Mouse (Mus musculus) olfactory bulb, adult 2 months (tissue): ENCODE data around the gene Rhebl1. TPM values are rescaled to one million over a fixed set of nuclear protein-coding genes. Genes with fewer than 3 reads are reported as not detected.
"Not testable (repeated sequence)": the region's sequence is repeated elsewhere in the genome, so short reads cannot be mapped to it uniquely, and the experiment has no call there.

Experiments
- H3K27ac ChIP-seq: fragments of 200-500 bp; 2 replicates; pipeline ENCODE4 v1.5.1; 2012; ENCODE audit warnings: low read depth, low read length; ENCODE audit not compliant: insufficient read depth
- H3K4me1 ChIP-seq: fragments of 200-500 bp; 2 replicates; pipeline ENCODE4 v1.6.1; 2012; ENCODE audit warnings: low read length; ENCODE audit not compliant: control insufficient read depth, insufficient read depth
- H3K4me3 ChIP-seq: fragments of 200-500 bp; 2 replicates; pipeline ENCODE4 v1.5.1; 2012; ENCODE audit warnings: mild to moderate bottlenecking, low read depth, low read length, moderate library complexity; ENCODE audit not compliant: insufficient read depth
- CTCF ChIP-seq: fragments of 200-500 bp; IDR thresholded peaks from 2 replicates; pipeline ENCODE4 v1.5.1; 2012; ENCODE audit warnings: low read depth, mild to moderate bottlenecking, low read length, moderate library complexity; ENCODE audit not compliant: insufficient read depth
- POLR2A ChIP-seq: fragments of 200-500 bp; IDR thresholded peaks from 2 replicates; pipeline ENCODE4 v1.6.1; 2012; ENCODE audit warnings: mild to moderate bottlenecking, low read depth, low read length, moderate library complexity; ENCODE audit not compliant: insufficient read depth
- WGBS: fragments of 180-500 bp; shearing (Covaris S2); methylation state at CpG from one replicate; pipeline ENCODE4 v1.1.7; 2018; 5-methylcytosine and 5-hydroxymethylcytosine counted together
- polyA plus RNA-seq: library from polyadenylated mRNA; stranded (reverse); fragments of >200 nt; gene quantifications from 2 replicates; pipeline ENCODE4 v1.2.4, GENCODE M21; 2012; ENCODE audit warnings: low replicate concordance; ENCODE audit not compliant: missing spikeins, insufficient read depth, insufficient read length

The Rhebl1 gene
- polyA plus RNA-seq = not detected in 2 replicates

- under 1% methylated on average over 77 of the region's 77 CpGs for WGBS
- Histone ChIP-seq H3K4me3 (peak within 1 kb of the TSS; percentile 44), H3K4me1 (peaks cover 32% of the 10 kb centered on the region), H3K27ac (no peak within 1 kb of the TSS)
- TF ChIP-seq POLR2A (no peak), CTCF (peak; percentile 17; the same call in 1 of the 2 replicates)
Observed at GRCm38 (mm10) chr15:98893940-98894745, at the start of gene Rhebl1. Gene Rhebl1 (minus strand): TSS chr15:98894540.

- no peak for TF ChIP-seq CTCF
- no peak for TF ChIP-seq POLR2A
- WGBS = 85% methylated on average over 4 of the region's 4 CpGs
- Histone ChIP-seq H3K27ac (no peak overlapping the region), H3K4me3 (no peak overlapping the region), H3K4me1 (peaks cover 6% of the 10 kb centered on the region)
Observed at GRCm38 (mm10) chr15:98943133-98943532, 48.8 kb upstream of the Rhebl1 start.

- no peak overlapping the region for H3K4me3 ChIP-seq
- no peak overlapping the region for H3K27ac ChIP-seq
- WGBS = 72% methylated on average over 4 of the region's 4 CpGs
- TF ChIP-seq POLR2A (no peak), CTCF (no peak)
- peaks cover 6% of the 10 kb centered on the region for H3K4me1 ChIP-seq
Observed at GRCm38 (mm10) chr15:98942081-98942480, 47.7 kb upstream of the Rhebl1 start.

GRCm38 (mm10) chr15:98941539-98941938 lies 47.2 kb upstream of the Rhebl1 start:
- H3K27ac ChIP-seq = no peak overlapping the region
- TF ChIP-seq CTCF = no peak
- no peak for TF ChIP-seq POLR2A
- peaks cover 6% of the 10 kb centered on the region for H3K4me1 ChIP-seq
- H3K4me3 ChIP-seq = no peak overlapping the region
- 79% methylated on average over 2 of the region's 2 CpGs for WGBS

GRCm38 (mm10) chr15:98940816-98941215 lies 46.5 kb upstream of the Rhebl1 start:
- TF ChIP-seq POLR2A (no peak), CTCF (no peak)
- no peak overlapping the region for H3K27ac ChIP-seq
- no peak overlapping the region for H3K4me3 ChIP-seq
- peaks cover 6% of the 10 kb centered on the region for H3K4me1 ChIP-seq
- 23% methylated on average over 10 of the region's 10 CpGs for WGBS

DNA sequence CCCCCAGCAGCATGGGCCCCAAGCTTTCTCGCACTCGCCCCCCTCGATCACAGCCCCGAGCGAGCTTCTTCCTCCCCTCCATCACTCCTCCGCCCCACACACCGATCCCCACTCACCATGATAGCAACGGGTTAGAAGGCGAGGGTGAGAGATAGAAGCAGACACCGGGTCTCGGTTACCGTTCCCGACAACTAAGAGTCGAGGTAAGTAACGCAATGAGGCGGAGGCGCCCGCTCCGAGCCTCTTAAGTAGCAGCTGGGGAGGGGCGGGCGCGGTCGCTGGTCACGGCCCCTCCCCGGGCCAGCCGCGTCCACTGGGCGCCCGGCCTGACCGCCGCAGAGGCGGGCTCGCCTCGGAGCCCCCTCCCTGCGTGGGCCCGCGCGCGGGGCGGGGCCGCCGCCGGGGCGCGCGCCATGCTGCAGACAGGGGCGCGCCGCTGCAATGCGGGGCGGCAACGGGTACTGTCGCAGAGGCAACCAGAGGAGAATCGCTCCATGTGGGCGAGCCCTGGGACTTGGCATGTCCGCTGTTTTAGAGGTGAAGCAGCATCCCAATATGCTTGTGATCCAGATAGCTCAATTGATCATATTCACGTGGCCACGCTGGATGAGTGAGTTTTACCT lies 40.0 kb upstream of the Rhebl1 start, which contains the start of gene Tuba1b:
TSS of gene Tuba1b (minus strand) at position 349 of the 623 bp plus-strand sequence.
- peak within 1 kb of the TSS; percentile 96 for H3K27ac ChIP-seq
- peaks cover 7% of the 10 kb centered on the region for H3K4me1 ChIP-seq
- TF ChIP-seq CTCF (no peak), POLR2A (peak; percentile 80)
- under 1% methylated on average over 56 of the region's 58 CpGs for WGBS
- peak within 1 kb of the TSS; percentile 90 for H3K4me3 ChIP-seq

DNA sequence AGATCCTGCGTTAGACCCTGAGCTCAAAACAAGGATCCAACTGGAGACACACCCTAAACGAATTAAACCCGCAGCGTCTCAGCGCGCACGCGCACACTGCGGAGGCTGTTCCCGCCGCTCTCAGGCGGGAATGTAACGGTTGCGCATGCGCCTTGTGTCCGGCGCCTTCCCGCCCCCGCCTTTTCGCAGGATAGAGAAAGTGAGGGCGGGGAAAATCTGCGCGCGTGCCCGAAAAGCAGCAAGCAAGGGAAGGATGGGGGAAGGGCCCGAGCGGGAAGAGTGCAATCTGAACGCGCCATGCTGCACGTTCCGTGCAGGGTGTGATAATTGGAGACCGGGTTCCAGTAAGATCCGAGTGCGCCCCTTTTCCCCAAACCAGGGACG lies 39.5 kb upstream of the Rhebl1 start:
- Histone ChIP-seq H3K4me1 (peaks cover 7% of the 10 kb centered on the region), H3K4me3 (peak overlapping the region; percentile 90), H3K27ac (peak overlapping the region; percentile 96)
- WGBS = under 1% methylated on average over 35 of the region's 35 CpGs
- no peak for TF ChIP-seq POLR2A
- TF ChIP-seq CTCF = no peak

- H3K4me3 ChIP-seq = peak overlapping the region; percentile 44
- H3K27ac ChIP-seq = peak overlapping the region; percentile 21; the same call in 1 of the 2 replicates
- H3K4me1 ChIP-seq = not testable (repeated sequence)
- 3% methylated on average over 8 of the region's 9 CpGs for WGBS
Observed at GRCm38 (mm10) chr15:98933004-98933671, 38.8 kb upstream of the Rhebl1 start.

- WGBS = 51% methylated on average over 3 of the region's 3 CpGs
- TF ChIP-seq CTCF = no peak
- TF ChIP-seq POLR2A = no peak
Observed at GRCm38 (mm10) chr15:98930998-98931397, 36.7 kb upstream of the Rhebl1 start.

More at GRCm38 (mm10) chr15:98930998-98931397, 36.7 kb upstream of the Rhebl1 start:
- no peak overlapping the region for H3K4me3 ChIP-seq
- peaks cover 10% of the 10 kb centered on the region for H3K4me1 ChIP-seq
- no peak overlapping the region for H3K27ac ChIP-seq
